Mouse (Mus musculus): ENCODE data around the gene Pald1.

Gene Pald1

DNA sequence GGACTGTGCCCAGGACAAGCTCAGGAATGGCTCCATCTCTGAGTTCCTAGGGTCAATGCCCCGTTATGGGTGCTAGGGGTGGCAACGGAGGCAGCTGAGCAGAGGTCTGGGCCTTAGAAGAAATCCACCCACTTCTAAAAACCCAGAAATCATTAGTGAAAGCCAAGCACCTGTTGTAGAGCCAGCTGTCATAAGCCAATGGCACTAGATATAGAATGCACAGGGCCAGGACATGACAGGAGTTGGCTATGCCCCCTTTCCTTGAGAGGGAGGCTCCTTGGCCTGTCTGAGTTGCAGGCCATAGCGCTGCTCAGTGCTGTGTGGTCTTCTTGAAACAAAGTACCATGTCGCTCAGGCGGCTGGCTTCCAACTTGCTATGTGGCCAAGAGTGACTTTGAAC is 17.1 kb upstream of the Pald1 start:
- DNase-seq: no peak

DNA sequence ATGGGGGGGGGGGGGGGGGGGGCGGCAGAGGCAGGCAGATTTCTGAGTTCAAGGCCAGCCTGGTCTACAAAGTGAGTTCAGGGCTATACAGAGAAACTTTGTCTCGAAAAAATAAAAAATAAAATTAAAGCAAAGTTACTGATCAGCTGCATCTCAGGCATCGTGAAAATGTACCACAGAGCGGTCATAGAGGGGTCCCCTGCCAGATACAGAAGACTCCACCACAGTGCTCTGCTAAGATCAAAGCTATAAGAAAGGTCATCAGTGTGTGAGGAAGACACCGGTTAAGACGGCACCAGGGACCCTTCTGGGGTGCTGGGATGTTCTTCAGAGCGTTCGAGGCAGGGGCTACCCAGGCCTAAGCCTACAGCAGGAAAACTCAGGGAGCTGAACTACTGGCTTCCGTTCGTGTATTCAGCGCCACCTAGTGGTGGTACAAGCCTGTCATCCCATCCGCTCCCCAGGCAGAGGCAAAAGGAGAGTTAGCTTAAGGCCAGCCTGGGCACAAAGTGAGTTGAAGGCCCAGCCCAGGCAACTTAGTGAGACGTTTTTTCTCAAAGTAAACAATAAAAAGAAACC is 15.9 kb upstream of the Pald1 start:
- peak; percentile 54 for DNase-seq

DNA sequence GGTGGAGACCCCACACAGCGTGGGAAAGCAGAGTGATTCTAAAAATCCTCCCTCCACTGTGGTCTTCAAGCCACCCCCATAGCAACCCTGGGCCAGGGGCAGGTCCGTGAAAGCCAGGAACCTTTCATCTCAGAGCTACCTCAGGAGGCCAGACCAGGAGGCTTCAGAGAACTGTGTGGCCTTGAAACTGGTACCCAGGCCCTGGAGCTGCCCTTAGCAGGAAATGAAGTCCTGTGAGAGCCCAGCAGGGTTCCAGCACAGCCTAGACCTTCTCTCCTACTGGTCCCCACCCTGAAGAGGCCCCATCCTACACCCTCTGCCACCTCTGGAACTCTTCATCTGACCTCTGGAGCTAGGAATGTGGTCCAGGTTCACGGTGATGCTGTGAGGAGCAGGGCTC is 14.8 kb upstream of the Pald1 start:
- DNase-seq: no peak

DNA sequence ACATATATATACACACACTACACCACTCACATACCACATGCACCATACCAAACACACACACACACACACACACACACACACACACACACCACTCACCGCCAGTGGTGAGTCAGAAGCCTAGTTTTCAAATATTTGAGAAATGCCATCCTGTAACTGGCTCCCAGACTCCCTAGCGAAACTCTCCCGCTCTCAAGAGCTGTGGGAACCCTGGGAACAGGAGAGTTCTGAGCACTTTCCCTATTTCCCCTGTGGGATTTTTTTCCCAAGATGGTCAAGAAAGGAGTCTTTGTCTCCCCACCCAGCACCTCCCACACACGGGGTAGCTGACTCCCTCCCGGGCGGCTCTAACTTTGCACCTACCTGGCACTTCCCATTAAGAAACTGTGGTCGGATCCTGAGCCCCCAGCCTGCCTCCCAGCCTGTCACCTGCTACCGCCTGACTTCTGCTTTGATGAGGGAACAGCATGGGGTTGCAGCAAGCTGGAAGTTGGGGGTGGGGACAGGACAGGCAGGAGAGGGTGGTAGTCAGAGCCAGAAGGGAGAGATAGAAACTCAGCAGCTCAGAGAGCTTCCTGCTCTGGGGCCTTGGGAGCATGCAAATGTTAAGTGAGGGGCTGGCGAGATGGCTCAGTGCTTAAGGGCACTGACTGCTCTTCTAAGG is 11.3 kb upstream of the Pald1 start:
- no peak for DNase-seq

DNA sequence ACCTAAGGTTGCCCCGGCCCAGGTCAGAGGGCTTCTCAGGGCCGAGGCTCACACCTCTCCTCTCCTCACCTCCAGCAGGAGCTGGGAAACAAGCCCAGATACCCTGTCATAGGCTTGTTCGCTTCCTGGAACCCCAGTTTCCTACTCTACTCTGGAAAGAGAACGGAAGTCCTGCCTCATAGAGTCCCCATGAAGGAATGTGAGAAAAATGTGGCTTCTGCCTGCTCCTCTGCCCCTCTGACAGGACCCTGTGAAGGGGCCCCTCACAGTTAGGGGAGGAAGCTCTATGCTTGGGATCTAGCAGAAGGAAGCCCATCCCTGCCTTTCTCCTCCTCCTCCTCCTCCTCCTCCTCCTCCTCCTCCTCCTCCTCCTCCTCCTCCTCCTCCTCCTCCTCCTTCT is 9.3 kb upstream of the Pald1 start:
- no peak for DNase-seq

DNA sequence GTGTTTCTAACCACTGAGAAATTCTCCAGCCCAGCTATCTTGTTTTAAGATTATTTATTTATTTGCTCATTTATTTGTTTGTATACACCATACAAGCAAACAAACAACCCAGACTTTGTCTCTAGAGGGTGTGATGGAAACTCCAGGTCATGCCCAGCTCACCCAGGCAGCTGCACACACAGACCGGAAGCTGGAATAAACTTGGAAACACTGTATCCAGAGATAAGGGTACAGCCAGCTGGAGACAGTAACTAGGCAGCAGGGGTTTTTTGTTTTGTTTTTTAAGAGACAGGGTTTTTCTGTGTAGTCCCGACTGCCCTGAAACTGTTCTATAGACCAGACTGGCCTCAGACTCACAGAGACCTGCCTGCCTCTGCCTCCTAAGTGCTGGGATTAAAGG is 6.8 kb upstream of the Pald1 start:
- no peak for DNase-seq

DNA sequence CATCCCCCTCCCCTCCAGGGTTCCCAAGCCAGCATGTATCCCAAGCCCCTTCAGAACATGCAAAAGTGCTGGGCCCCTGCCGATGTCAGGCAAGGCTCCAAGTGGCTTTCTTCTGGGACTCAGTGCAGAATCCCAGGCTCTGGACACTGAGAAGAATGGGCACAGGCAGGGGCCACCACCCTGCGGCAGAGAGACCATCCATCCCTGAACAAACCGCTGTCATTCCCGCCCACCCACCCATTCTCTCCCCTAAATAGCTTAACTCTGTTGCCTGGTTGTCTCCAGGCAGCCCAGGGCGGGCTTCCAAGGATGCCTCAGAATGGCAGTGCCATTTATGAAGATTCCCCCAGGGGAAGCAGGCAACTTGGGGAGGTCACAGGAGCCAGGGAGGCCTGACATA is 5.7 kb upstream of the Pald1 start:
- no peak for DNase-seq

DNA sequence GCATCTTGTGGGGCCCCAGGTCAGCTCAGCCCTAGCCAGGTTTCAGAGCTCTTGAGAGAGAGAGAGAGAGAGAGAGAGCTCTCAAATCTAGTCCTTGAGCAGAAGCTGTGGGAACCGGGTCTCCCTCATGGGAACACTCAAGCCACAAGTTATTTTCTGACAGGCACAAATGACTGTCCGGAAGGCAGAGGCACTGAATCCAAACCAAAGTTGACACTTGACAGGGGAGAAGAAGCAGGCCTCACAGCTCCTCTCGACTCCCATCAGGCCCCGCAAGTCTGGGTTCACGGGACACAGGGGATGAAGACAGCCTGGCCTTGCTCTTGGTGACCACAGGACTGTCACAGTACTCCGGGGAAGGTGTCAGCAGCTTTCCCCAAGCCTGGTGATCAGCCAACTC is 3.0 kb upstream of the Pald1 start:
- no peak for DNase-seq

DNA sequence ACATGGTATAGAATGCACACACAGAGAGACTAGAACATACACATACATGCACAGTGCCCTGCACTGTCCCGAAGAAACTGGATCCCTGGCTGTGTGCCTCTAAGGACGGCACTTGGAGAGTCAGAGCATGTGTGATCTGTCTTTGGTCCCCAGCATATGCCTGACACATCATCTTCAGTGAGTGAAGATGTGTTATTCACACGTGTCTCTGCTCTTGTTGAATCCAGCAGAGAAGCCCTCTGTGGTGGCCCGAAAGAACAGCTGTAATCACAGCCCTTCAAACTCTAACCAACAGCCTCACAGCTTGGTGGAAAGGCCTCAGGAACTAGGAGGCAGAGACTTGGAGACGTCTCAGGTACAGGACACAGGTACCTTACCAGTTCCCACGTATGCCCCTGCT is 1.8 kb upstream of the Pald1 start:
- no peak for DNase-seq

DNA sequence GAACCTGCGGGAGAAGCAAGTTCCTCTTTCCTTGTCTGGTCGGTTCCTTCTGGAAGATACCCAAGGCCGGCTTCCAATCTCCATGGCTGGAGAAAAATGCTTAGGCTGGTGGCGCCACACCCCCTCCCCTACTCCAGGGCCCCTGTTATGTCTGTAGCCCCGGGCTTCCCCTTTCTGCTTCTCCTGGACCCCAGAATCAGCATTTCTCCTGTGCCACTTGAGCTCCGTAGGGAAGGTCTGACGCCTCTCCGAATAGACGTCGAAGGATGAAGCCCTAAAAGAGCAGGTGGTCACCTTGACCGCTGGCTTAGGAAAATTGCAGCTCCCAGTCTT is 351 bp upstream of the Pald1 start:
- DNase-seq: no peak

DNA sequence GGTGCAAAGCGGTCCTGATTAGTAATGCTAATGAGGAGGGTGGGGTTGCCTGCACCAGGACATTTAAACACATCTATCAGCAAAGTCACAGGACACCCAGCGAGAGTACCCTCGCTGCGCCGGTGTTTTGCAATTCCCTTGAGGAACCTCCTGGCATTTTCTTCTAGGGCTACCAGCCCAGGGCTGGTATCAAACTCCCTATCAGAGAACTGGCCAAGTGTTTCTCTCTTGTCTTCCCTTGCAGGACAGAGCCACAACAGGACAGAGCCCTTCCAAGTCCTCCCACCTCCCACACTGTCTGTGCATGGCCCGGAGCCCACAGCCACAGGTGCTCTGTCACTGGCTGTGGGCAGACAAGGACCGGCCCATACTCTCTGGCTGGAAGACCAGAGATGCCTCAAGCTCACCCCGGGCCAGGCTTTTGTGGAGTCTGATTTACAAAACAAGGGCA is 1.0 kb downstream of the Pald1 start:
- DNase-seq: no peak

DNA sequence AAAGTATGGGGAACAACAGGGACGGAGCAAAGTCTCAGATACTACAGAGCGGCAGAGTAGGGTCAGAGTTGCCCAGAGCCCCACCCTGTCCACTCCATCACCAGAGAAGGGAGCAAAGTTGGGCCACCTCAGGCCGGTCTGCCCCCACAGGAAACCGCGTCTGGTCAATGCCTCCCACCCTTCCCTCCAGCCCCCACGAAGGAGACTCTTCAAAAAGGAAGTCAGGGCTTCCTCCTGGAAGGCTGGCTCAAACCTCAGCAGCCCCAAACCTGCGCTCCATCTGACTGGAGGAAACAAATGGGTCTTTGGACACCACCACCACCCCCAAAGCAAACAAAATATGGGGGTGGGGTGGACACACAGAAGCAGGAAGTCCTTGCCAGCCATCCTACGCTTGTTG is 1.5 kb downstream of the Pald1 start:
- DNase-seq: peak; percentile 71

DNA sequence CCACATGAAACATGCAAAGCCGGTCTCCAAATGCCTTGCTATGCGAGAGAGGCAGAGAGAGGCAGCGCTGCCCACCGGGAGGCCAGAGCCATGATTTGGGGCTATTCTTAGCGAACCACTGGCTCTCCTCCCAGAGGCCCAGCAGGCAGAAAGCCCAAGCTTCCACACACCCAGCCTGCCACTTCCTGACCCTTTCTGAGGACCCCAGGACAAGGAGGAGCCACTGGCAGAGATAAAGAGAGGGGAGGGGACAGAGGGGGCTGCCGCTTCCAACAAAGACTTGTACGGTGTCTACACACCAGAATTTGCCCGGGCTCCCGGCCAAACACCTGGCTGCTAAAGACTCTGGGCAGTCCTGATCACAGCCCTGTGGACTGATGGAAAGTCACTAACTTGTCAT is 3.1 kb downstream of the Pald1 start:
- DNase-seq: no peak

DNA sequence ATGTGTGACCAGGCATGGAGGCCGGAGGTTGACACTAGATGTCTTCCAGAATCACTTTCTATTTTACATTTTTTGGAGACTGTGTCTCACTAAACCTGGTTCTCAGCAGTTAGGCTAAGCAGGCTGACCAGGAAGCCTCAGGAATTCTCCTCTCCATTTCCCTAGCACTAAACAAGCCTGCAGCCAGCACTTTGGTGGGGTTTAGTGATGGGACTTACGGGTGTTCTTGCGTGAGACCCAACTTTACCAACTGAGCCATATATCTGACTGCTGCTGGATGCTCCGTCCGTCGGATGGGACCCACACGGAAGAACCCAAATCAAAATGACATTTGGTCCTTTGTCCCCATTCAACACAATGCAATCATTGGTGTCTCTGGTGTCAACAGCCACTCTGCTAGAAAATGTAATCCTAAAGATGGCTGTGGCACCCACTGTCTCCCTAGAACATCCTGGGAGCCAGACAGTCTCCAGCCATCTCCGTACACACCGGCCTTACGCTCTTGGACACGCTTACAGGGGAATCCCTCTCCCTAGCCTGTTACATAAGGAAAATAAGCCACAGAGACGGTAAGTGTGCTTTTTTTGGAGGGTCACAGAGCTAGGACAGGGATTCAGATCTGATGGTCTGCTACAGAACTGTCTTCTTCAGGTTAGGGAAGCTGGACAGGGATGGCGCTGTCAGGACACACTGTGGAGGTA is 3.8 kb downstream of the Pald1 start:
- no peak for DNase-seq

DNA sequence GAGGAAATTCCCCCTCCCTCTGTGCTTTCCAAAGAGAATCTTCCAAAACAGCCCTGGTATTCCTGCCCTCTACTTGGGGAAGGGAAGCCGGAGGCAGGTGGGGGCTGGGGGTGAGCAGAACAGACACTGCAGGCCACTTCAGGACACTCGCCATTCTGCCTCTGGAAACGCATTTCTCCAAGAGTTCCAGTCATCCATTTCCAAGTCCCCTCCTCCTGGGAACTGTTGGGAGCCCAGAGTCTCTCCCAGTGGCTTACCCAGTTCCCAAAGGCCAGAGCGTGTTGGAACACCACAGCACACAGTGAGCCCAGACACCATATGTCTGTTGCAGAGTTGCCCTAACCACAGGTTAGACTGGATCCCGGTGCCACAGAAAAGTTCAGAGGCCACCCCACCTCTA is 4.6 kb downstream of the Pald1 start:
- no peak for DNase-seq

DNA sequence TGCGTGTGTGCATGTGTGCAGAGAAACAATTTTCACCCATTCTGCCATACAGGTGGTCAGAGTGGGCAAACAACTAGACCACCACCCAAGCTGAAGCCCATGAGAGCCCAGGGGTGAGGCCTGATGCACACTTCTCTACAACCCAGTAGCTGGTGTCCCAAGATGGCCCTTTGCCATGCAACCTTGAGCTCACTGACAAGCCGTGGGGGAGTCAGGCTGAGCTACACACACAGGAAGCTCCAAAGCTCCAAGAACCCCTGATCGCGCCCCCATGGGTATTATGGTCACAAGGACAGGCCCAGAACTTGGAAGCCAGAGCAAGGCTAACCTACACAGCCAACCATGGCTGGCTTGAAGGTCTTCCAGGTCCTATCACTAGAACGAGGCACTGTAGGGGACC is 5.3 kb downstream of the Pald1 start:
- no peak for DNase-seq

DNA sequence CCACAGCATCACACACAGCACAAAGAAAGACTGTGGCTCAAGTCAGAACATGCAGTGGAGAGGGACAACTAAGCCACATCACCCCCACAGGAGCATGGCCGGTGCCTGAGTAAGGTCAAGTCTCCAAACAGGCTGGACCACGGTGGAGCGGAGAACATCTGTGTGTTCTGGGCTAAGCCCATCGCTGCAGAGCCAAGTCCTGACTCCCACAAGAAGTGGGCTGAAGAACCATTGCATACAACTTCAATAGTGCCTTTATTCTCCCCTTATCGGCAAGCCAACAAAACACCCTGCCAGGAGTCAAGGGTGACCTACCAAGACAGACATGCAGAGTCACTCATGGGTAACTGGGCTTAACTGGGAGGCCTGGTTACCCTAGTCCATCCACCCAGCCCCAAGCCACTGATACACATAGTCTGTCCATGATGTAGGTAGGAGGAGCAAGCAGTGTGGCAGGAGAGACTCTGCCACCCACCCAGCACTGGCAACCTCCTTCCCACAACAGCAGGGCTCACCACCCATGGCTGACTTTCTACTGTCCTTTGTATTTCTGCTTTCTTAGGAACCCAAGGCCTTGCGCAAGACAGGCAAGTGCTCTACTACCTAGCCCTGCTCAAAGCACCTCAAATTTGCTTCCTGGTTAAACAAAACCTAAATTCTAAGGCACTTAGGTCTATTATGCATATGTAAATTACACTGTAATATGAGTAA is 8.4 kb downstream of the Pald1 start:
- DNase-seq: no peak

DNA sequence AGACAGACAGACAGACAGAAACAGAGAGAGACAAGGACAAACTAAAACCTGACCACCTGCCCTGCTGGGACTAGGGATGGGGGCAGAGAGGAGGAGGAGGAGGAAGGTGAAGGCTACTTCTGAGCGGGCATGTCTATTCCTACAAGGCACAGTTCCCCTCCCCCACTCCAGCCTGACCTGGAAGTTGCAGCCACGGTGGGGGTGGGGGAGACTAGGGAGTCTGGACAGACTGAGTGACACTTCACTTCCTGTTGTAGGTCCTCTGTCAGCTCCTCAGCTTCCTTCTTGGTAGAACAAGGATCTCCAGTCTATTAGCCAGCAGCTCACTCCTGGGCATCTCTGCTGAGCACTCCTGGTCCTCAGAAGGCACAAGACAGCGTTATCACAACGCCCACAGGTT is 9.3 kb downstream of the Pald1 start:
- peak; percentile 83 for DNase-seq

DNA sequence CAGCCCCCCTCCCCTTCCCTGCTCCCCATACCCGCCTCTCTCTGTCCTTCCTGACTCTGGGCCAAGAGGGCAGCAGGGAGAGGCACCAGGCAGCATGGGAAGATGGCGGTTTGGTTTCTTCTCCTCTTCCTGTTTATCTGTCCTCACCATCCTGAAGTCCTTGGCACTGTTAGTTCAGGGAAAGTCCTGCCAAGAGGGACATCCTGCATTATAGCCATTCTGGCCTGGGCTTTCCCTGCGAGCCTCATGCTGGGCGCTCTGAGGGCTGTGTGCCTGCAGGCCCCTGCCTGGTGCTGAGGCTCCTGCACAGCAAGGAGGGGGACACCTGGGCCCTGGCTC is 10.8 kb downstream of the Pald1 start:
- DNase-seq: no peak

DNA sequence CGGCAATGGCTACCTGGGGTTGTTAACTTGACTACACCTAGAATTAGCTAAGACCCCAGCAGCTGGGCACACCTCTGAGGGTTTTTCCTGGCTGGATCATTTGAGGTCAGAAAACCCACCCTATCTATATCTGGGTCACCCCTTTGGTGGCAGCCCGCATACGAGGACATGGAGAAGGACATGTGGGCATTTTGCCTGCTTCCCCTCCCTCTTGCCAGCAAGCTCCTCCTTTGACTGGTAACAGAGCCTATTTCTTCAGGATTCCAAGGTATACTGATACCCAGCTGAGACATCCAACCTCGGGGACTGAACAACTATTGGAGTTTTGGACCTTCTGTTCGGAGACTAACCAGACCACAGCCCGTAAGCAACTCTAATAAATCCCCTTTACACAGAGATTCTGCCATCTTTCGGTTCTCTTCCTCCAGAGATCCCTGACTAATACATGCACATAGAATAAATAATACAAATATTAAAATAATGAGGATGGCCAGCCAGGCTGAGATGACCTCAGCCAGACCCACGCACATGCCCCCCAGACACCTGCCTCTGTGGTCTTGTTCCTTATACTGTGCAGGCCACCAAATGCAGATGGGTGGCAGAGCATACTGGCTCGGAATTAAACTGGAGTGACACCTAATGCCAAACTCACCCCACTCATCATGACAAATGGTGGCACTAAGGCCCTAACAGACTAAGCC is 11.3 kb downstream of the Pald1 start:
- DNase-seq: no peak

DNA sequence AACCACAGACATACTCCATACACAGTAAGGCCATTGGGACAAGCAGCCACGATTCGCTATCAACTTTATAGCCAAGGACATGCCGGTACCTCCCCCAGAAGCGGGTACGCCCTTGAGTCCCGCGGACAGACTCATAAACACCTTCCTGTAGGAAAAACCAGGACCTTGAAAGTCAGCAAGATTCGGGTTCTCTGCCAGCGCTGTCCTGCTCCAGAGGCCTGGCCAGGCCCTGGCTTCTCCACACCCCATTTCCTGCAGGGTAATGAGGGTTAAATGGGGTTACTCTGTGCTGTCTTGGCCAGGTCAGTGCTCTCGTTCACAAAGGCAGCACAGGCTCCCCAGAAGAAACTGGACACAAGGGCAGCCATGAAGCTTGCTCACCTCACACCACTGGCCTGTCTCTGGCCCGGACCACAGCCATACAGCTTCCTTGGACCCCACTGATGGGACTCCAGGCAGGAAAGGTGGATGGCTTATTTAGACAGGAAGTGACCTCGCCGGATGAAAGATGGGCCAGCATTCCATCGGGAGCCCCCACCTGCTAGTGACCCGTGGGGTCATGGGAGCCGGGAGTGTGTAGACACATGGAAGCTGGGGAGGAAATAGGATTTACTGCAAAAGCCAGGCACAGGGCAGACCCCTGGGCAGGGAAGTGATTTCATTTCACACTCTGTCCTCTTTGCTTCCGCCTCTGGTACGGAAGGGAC is 12.9 kb downstream of the Pald1 start:
- no peak for DNase-seq

DNA sequence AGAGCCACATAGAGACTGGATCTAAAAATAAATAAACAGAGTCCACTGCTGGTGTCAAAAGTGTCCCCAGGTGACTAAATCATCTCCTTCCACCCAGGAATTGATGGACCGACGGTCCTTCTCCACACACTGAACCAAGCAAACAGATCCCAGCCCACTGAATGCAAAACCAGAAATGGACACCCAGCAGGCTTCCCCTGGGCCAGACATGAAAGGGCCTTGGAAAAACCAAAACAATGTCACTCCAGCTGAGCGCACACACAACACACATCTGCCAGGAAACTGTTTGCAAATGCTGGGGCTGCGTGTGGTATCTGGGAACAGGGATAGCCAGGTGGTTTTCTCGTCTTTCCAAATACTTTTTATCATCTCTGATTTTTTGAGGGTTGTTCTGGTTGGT is 13.6 kb downstream of the Pald1 start:
- no peak for DNase-seq

DNA sequence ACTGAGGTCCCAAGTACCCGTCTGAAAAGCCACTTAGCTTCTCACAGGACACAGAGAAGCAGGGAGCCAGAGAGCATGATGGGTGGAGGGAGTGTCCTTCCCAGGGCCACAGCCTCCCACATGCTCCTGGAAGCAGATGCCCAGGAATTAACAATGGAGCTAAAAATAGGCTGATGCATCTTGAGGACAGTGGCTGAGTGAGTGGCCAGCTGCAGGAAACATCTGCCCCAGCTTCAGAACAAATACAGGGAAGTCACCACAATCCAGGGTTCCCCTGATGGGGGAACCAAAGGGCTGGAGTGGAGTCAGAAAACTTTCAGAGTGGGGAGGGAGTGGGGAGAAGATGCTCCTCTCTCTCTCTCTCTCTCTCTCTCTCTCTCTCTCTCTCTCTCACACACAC is 17.4 kb downstream of the Pald1 start:
- no peak for DNase-seq

Data from layer of hippocampus, adult 9-11 months (tissue).